Mouse (Mus musculus): ENCODE data around the gene Cpn1. TPM values are rescaled to one million over a fixed set of nuclear protein-coding genes. Genes with fewer than 3 reads are reported as not detected.

Cpn1 gene
- polyA plus RNA-seq, 1 experiment from 2014 or later: 0.24 TPM

GRCm38 (mm10) chr19:44007186-44007585, 20.8 kb upstream of the Cpn1 start:
- no peak overlapping the region for H3K4me2 ChIP-seq (replicated peaks)
- H3K9me3 ChIP-seq: no peaks in the 10 kb centered on the region
- WGBS: 65% methylated on average over 12 of the region's 12 CpGs
- H3K27me3 ChIP-seq: no peaks in the 10 kb centered on the region
- no peak overlapping the region for H3K4me3 ChIP-seq
- no peaks in the 10 kb centered on the region for H3K4me1 ChIP-seq
- H3K27ac ChIP-seq (replicated peaks): no peak overlapping the region
- no peak overlapping the region for H3K9ac ChIP-seq (replicated peaks)
- no peaks in the 10 kb centered on the region for H3K36me3 ChIP-seq
- ATAC-seq (ENCODE audit: low FRiP score, low read depth): no peak

- WGBS: 75% methylated on average over 4 of the region's 4 CpGs
- Histone ChIP-seq H3K36me3 (no peaks in the 10 kb centered on the region), H3K4me2 (replicated peaks) (no peak overlapping the region), H3K4me3 (no peak overlapping the region), H3K9ac (replicated peaks) (no peak overlapping the region), H3K27me3 (no peaks in the 10 kb centered on the region), H3K9me3 (no peaks in the 10 kb centered on the region), H3K4me1 (no peaks in the 10 kb centered on the region), H3K27ac (replicated peaks) (no peak overlapping the region)
- no peak for ATAC-seq (ENCODE audit: low FRiP score, low read depth)
Observed at GRCm38 (mm10) chr19:44005025-44005424, 18.7 kb upstream of the Cpn1 start.

- no peaks in the 10 kb centered on the region for H3K9me3 ChIP-seq
- H3K4me2 ChIP-seq (replicated peaks): no peak overlapping the region
- no peaks in the 10 kb centered on the region for H3K27me3 ChIP-seq
- no peak overlapping the region for H3K4me3 ChIP-seq
- no peaks in the 10 kb centered on the region for H3K36me3 ChIP-seq
- no peak for ATAC-seq (ENCODE audit: low FRiP score, low read depth)
- 86% methylated on average over 2 of the region's 2 CpGs for WGBS
- no peak overlapping the region for H3K9ac ChIP-seq (replicated peaks)
- H3K4me1 ChIP-seq: no peaks in the 10 kb centered on the region
- H3K27ac ChIP-seq (replicated peaks): no peak overlapping the region
Observed at GRCm38 (mm10) chr19:44004261-44004660, 17.9 kb upstream of the Cpn1 start.

GRCm38 (mm10) chr19:44000720-44001119, 14.4 kb upstream of the Cpn1 start:
- ATAC-seq (ENCODE audit: low FRiP score, low read depth): no peak
- H3K4me3 ChIP-seq: no peak overlapping the region
- H3K9ac ChIP-seq (replicated peaks): no peak overlapping the region
- H3K4me2 ChIP-seq (replicated peaks): no peak overlapping the region
- H3K27me3 ChIP-seq: no peaks in the 10 kb centered on the region
- H3K36me3 ChIP-seq: no peaks in the 10 kb centered on the region
- no peaks in the 10 kb centered on the region for H3K4me1 ChIP-seq
- 81% methylated on average over 5 of the region's 5 CpGs for WGBS
- no peaks in the 10 kb centered on the region for H3K9me3 ChIP-seq
- H3K27ac ChIP-seq (replicated peaks): no peak overlapping the region

- ATAC-seq (ENCODE audit: low FRiP score, low read depth): no peak
- WGBS: 93% methylated on average over 1 of the region's 1 CpGs
- no peak overlapping the region for H3K4me2 ChIP-seq (replicated peaks)
Observed at GRCm38 (mm10) chr19:44000061-44000460, 13.7 kb upstream of the Cpn1 start.

GRCm38 (mm10) chr19:43998802-43999527, 12.6 kb upstream of the Cpn1 start:
- H3K27me3 ChIP-seq: no peaks in the 10 kb centered on the region
- ATAC-seq (ENCODE audit: low FRiP score, low read depth): no peak
- 89% methylated on average over 11 of the region's 11 CpGs for WGBS

More at GRCm38 (mm10) chr19:44000061-44000460, 13.7 kb upstream of the Cpn1 start:
- H3K4me3 ChIP-seq: no peak overlapping the region
- no peak overlapping the region for H3K27ac ChIP-seq (replicated peaks)
- no peaks in the 10 kb centered on the region for H3K9me3 ChIP-seq
- H3K27me3 ChIP-seq: no peaks in the 10 kb centered on the region
- no peaks in the 10 kb centered on the region for H3K4me1 ChIP-seq
- H3K36me3 ChIP-seq: no peaks in the 10 kb centered on the region
- H3K9ac ChIP-seq (replicated peaks): no peak overlapping the region

GRCm38 (mm10) chr19:43998101-43998500, 11.7 kb upstream of the Cpn1 start:
- no peak for ATAC-seq (ENCODE audit: low FRiP score, low read depth)

More at GRCm38 (mm10) chr19:43998802-43999527, 12.6 kb upstream of the Cpn1 start:
- Histone ChIP-seq H3K4me3 (no peak overlapping the region), H3K27ac (replicated peaks) (no peak overlapping the region), H3K9me3 (no peaks in the 10 kb centered on the region), H3K4me2 (replicated peaks) (no peak overlapping the region), H3K36me3 (no peaks in the 10 kb centered on the region), H3K4me1 (no peaks in the 10 kb centered on the region), H3K9ac (replicated peaks) (no peak overlapping the region)

GRCm38 (mm10) chr19:43995427-43995826, 9.1 kb upstream of the Cpn1 start:
- Histone ChIP-seq H3K4me3 (no peak overlapping the region), H3K27ac (replicated peaks) (no peak overlapping the region), H3K36me3 (no peaks in the 10 kb centered on the region), H3K9me3 (no peaks in the 10 kb centered on the region), H3K9ac (replicated peaks) (no peak overlapping the region), H3K4me2 (replicated peaks) (no peak overlapping the region), H3K4me1 (no peaks in the 10 kb centered on the region), H3K27me3 (no peaks in the 10 kb centered on the region)
- no peak for ATAC-seq (ENCODE audit: low FRiP score, low read depth)
- WGBS: 83% methylated on average over 7 of the region's 7 CpGs

More at GRCm38 (mm10) chr19:43998101-43998500, 11.7 kb upstream of the Cpn1 start:
- Histone ChIP-seq H3K27me3 (no peaks in the 10 kb centered on the region), H3K36me3 (no peaks in the 10 kb centered on the region), H3K9ac (replicated peaks) (no peak overlapping the region), H3K4me2 (replicated peaks) (no peak overlapping the region), H3K9me3 (no peaks in the 10 kb centered on the region), H3K4me3 (no peak overlapping the region), H3K27ac (replicated peaks) (no peak overlapping the region), H3K4me1 (no peaks in the 10 kb centered on the region)
- 88% methylated on average over 10 of the region's 10 CpGs for WGBS

- no peak for ATAC-seq (ENCODE audit: low FRiP score, low read depth)
- H3K27ac ChIP-seq (replicated peaks): no peak overlapping the region
- H3K36me3 ChIP-seq: no peaks in the 10 kb centered on the region
- WGBS: 81% methylated on average over 4 of the region's 4 CpGs
- no peaks in the 10 kb centered on the region for H3K4me1 ChIP-seq
- no peak overlapping the region for H3K4me2 ChIP-seq (replicated peaks)
- H3K27me3 ChIP-seq: no peaks in the 10 kb centered on the region
- H3K4me3 ChIP-seq: no peak overlapping the region
- no peak overlapping the region for H3K9ac ChIP-seq (replicated peaks)
- H3K9me3 ChIP-seq: no peaks in the 10 kb centered on the region
Observed at GRCm38 (mm10) chr19:43992464-43992863, 6.1 kb upstream of the Cpn1 start.

GRCm38 (mm10) chr19:43990362-43990761, 4.0 kb upstream of the Cpn1 start:
- no peak overlapping the region for H3K4me3 ChIP-seq

GRCm38 (mm10) chr19:43981992-43982391, 4.4 kb downstream of the Cpn1 start:
- Histone ChIP-seq H3K4me3 (no peak overlapping the region), H3K4me1 (peaks cover 7% of the 10 kb centered on the region; the same call in 1 of the 2 replicates), H3K9ac (replicated peaks) (no peak overlapping the region), H3K9me3 (no peaks in the 10 kb centered on the region), H3K27ac (replicated peaks) (no peak overlapping the region), H3K27me3 (peaks cover 17% of the 10 kb centered on the region), H3K4me2 (replicated peaks) (no peak overlapping the region), H3K36me3 (no peaks in the 10 kb centered on the region)
- no peak for ATAC-seq (ENCODE audit: low FRiP score, low read depth)
- WGBS: 93% methylated on average over 5 of the region's 5 CpGs

More at GRCm38 (mm10) chr19:43990362-43990761, 4.0 kb upstream of the Cpn1 start:
- Histone ChIP-seq H3K27me3 (peaks cover 9% of the 10 kb centered on the region; the same call in 1 of the 2 replicates), H3K9ac (replicated peaks) (no peak overlapping the region), H3K9me3 (no peaks in the 10 kb centered on the region), H3K27ac (replicated peaks) (no peak overlapping the region), H3K4me1 (peaks cover 7% of the 10 kb centered on the region; the same call in 1 of the 2 replicates), H3K36me3 (no peaks in the 10 kb centered on the region), H3K4me2 (replicated peaks) (no peak overlapping the region)
- no peak for ATAC-seq (ENCODE audit: low FRiP score, low read depth)
- 85% methylated on average over 8 of the region's 8 CpGs for WGBS

- no peak overlapping the region for H3K9ac ChIP-seq (replicated peaks)
- no peaks in the 10 kb centered on the region for H3K9me3 ChIP-seq
- H3K27ac ChIP-seq (replicated peaks): no peak overlapping the region
- no peaks in the 10 kb centered on the region for H3K36me3 ChIP-seq
- ATAC-seq (ENCODE audit: low FRiP score, low read depth): no peak
- no peak overlapping the region for H3K4me2 ChIP-seq (replicated peaks)
- 95% methylated on average over 17 of the region's 17 CpGs for WGBS
- H3K4me1 ChIP-seq: no peaks in the 10 kb centered on the region
- H3K4me3 ChIP-seq: no peak overlapping the region
- H3K27me3 ChIP-seq: peaks cover 11% of the 10 kb centered on the region
Observed at GRCm38 (mm10) chr19:43980711-43981110, 5.6 kb downstream of the Cpn1 start.

Data from midbrain, embryonic 12.5 days (tissue).